Mouse (Mus musculus): ENCODE measurements at regions not wholly inside any gene's neighbourhood (a gene's known extent, or its start where the extent isn't known, plus 50 kb on each side); places are given as distances from the start of the nearest gene placed in this dataset.

GRCm38 (mm10) chr14:114374847-114375246, 717.2 kb upstream of the Gpc5 start:
- no peak for DNase-seq (ENCODE audit: low spot score in 2 of 2)

- no peak for DNase-seq (ENCODE audit: low spot score in 2 of 2)
Observed at GRCm38 (mm10) chr14:114398861-114399557, 693.0 kb upstream of the Gpc5 start.

- DNase-seq (ENCODE audit: low spot score in 2 of 2): no peak
Observed at GRCm38 (mm10) chr14:114418851-114419250, 673.2 kb upstream of the Gpc5 start.

GRCm38 (mm10) chr14:114425475-114425874, 666.5 kb upstream of the Gpc5 start:
- DNase-seq (ENCODE audit: low spot score in 2 of 2): no peak
